Mouse (Mus musculus): Measurements from ENCODE around the gene Hnf1b.

DNA sequence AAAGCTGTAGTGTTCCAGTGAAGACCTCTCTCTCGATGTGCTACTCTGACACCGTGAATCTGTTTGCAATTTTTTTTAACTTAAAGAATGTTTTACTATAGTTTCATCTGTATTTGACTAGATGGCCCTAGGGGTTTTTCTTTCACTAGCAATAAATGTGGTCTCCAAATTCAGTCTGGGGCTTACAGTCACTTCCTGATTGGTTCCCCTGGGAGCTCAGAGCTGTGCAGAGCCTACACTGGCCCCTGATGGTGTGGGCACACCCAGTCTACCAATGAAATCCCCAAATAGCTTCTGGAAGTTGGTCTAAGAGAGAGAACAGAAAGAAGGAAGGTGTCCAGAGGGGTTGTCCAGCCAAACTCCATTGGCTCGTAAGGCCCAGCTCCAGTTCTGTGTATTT, 23.7 kb upstream of the Hnf1b start:
- no peak for TF ChIP-seq CTCF (IDR thresholded peaks at IDR 0.05; ENCODE audit: low read depth, low read length)
- TF ChIP-seq POLR2A (IDR thresholded peaks at IDR 0.05; ENCODE audit: extremely low read depth, insufficient read depth, low read length) = no peak
